Mouse (Mus musculus) embryonic fibroblast, embryonic 13.5 days (primary cell): Measurements from ENCODE around the gene AC141477.1.

Source experiments
- CTCF ChIP-seq: IDR thresholded peaks from 2 replicates; pipeline ENCODE4 v1.5.1; 2011; ENCODE audit warnings: mild to moderate bottlenecking, control low read depth, low read length, moderate library complexity, borderline replicate concordance; ENCODE audit not compliant: insufficient read depth
- POLR2A ChIP-seq: IDR thresholded peaks from 2 replicates; pipeline ENCODE4 v1.6.1; 2011; ENCODE audit warnings: low read depth, mild to moderate bottlenecking, control low read depth, low read length, moderate library complexity

- TF ChIP-seq POLR2A (no peak), CTCF (no peak)
These were observed 46.1 kb upstream of the AC141477.1 start for GRCm38 (mm10) chr10:76486302-76486701.
